Mouse (Mus musculus) bone marrow, adult 2 months (tissue): ENCODE results near the gene Cisd3. TPM values are rescaled to one million over a fixed set of nuclear protein-coding genes. Genes with fewer than 3 reads are reported as not detected.
"Not testable (repeated sequence)": the region's sequence is repeated elsewhere in the genome, so short reads cannot be mapped to it uniquely, and the experiment has no call there.

ENCODE experiments used
- H3K27ac ChIP-seq: fragments of 200-500 bp; 2 replicates; pipeline ENCODE4 v1.5.1; 2012; ENCODE audit warnings: low read depth, mild to moderate bottlenecking, control low read depth, inconsistent platforms, low read length; ENCODE audit not compliant: control insufficient read depth, poor library complexity, insufficient read depth
- H3K4me1 ChIP-seq: fragments of 200-500 bp; 2 replicates; pipeline ENCODE4 v1.6.1; 2011; ENCODE audit warnings: low read length; ENCODE audit not compliant: control insufficient read depth, insufficient read depth
- H3K4me3 ChIP-seq: fragments of 200-500 bp; replicated peaks from 2 replicates; pipeline ENCODE3; 2011; ENCODE audit warnings: mild to moderate bottlenecking, low read depth, low read length, control low read depth; ENCODE audit not compliant: control insufficient read depth
- CTCF ChIP-seq: fragments of 200-500 bp; IDR thresholded peaks from 2 replicates; pipeline ENCODE4 v1.5.1; 2011; ENCODE audit warnings: low read length, control low read depth; ENCODE audit not compliant: control insufficient read depth, insufficient read depth
- POLR2A ChIP-seq: fragments of 200-500 bp; IDR thresholded peaks from 2 replicates; pipeline ENCODE4 v1.6.1; 2011; ENCODE audit warnings: low read depth, mild to moderate bottlenecking, control low read depth, low read length, borderline replicate concordance; ENCODE audit not compliant: control insufficient read depth
- WGBS: fragments of 180-500 bp; shearing (Covaris S2); methylation state at CpG from one replicate; pipeline ENCODE4 v1.1.7; 2018; 5-methylcytosine and 5-hydroxymethylcytosine counted together
- polyA plus RNA-seq: library from polyadenylated mRNA; stranded (reverse); fragments of >200 nt; gene quantifications from 2 replicates; pipeline ENCODE4 v1.2.4, GENCODE M21; 2011; ENCODE audit warnings: low replicate concordance; ENCODE audit not compliant: missing spikeins, insufficient read depth, insufficient read length

The Cisd3 gene
- polyA plus RNA-seq, 1 experiment = 76.0 TPM

- WGBS = under 1% methylated on average over 35 of the region's 35 CpGs
- Histone ChIP-seq H3K27ac (peak within 1 kb of the TSS; percentile 70), H3K4me1 (peaks cover 1% of the 10 kb centered on the region), H3K4me3 (peak within 1 kb of the TSS; percentile 96)
- TF ChIP-seq POLR2A = peak; percentile 80; the same call in 1 of the 2 replicates
- no peak for TF ChIP-seq CTCF
Observed at GRCm38 (mm10) chr11:97703039-97703826, 17.6 kb downstream of the Cisd3 start, which contains the start of gene Psmb3. Gene Psmb3, plus strand, starts transcription at chr11:97703399.

GRCm38 (mm10) chr11:97710067-97710466 is 24.4 kb downstream of the Cisd3 start:
- not testable (repeated sequence) for H3K4me3 ChIP-seq, H3K4me1 ChIP-seq, H3K27ac ChIP-seq
- WGBS = 71% methylated on average over 2 of the region's 2 CpGs

- Histone ChIP-seq H3K27ac (no peak overlapping the region), H3K4me1 (peaks cover 3% of the 10 kb centered on the region; the same call in 1 of the 2 replicates), H3K4me3 (no peak overlapping the region)
- 53% methylated on average over 13 of the region's 13 CpGs for WGBS
- TF ChIP-seq CTCF (no peak), POLR2A (no peak)
Observed at GRCm38 (mm10) chr11:97711200-97711900, 25.7 kb downstream of the Cisd3 start.

GRCm38 (mm10) chr11:97712286-97712685 is 26.7 kb downstream of the Cisd3 start:
- Histone ChIP-seq H3K4me3 (no peak overlapping the region), H3K4me1 (peaks cover 3% of the 10 kb centered on the region; the same call in 1 of the 2 replicates), H3K27ac (no peak overlapping the region)
- WGBS = 93% methylated on average over 15 of the region's 15 CpGs
- no peak for TF ChIP-seq POLR2A
- TF ChIP-seq CTCF = no peak

GRCm38 (mm10) chr11:97713896-97714295 is 28.3 kb downstream of the Cisd3 start:
- WGBS = 86% methylated on average over 8 of the region's 8 CpGs
- TF ChIP-seq CTCF = no peak
- no peak for TF ChIP-seq POLR2A
- H3K4me1 ChIP-seq = peaks cover 3% of the 10 kb centered on the region; the same call in 1 of the 2 replicates
- no peak overlapping the region for H3K4me3 ChIP-seq
- H3K27ac ChIP-seq = no peak overlapping the region

GRCm38 (mm10) chr11:97714356-97714755 is 28.7 kb downstream of the Cisd3 start:
- H3K27ac ChIP-seq = no peak overlapping the region
- TF ChIP-seq CTCF = no peak
- no peak for TF ChIP-seq POLR2A
- 91% methylated on average over 3 of the region's 3 CpGs for WGBS
- peaks cover 3% of the 10 kb centered on the region; the same call in 1 of the 2 replicates for H3K4me1 ChIP-seq
- no peak overlapping the region for H3K4me3 ChIP-seq

- peaks cover 3% of the 10 kb centered on the region; the same call in 1 of the 2 replicates for H3K4me1 ChIP-seq
- WGBS = 55% methylated on average over 14 of the region's 14 CpGs
- peak overlapping the region; percentile 17; the same call in 1 of the 2 replicates for H3K27ac ChIP-seq
- H3K4me3 ChIP-seq = no peak overlapping the region
- TF ChIP-seq CTCF (no peak), POLR2A (no peak)
Observed at GRCm38 (mm10) chr11:97714784-97715760, 29.4 kb downstream of the Cisd3 start.

- H3K4me1 ChIP-seq = peaks cover 3% of the 10 kb centered on the region; the same call in 1 of the 2 replicates
- TF ChIP-seq CTCF = no peak
- TF ChIP-seq POLR2A = no peak
- no peak overlapping the region for H3K4me3 ChIP-seq
- H3K27ac ChIP-seq = no peak overlapping the region
- 81% methylated on average over 8 of the region's 8 CpGs for WGBS
Observed at GRCm38 (mm10) chr11:97716021-97716420, 30.4 kb downstream of the Cisd3 start.
